Mouse (Mus musculus): Measurements from ENCODE around the gene Knop1. TPM values are rescaled to one million over a fixed set of nuclear protein-coding genes. Genes with fewer than 3 reads are reported as not detected.

The Knop1 gene
- 26.1 and 34.7 TPM in 2 replicates for polyA plus RNA-seq (2012; rRNA removed)

- H3K27ac ChIP-seq (ENCODE audit: control insufficient read depth, insufficient read depth, low read depth, low read length), result peak within 1 kb of the TSS; percentile 93
- H3K4me1 ChIP-seq (ENCODE audit: control insufficient read depth, insufficient read depth, low read length), result no peaks in the 10 kb centered on the region
- no peak; the same call in 1 of the 2 replicates for TF ChIP-seq POLR2A (IDR thresholded peaks at IDR 0.05; ENCODE audit: control insufficient read depth, low read depth, low read length)
- TF ChIP-seq CTCF (IDR thresholded peaks at IDR 0.05; ENCODE audit: control insufficient read depth, insufficient read depth, insufficient replicate concordance, low read depth, low read length), result no peak
- H3K27me3 ChIP-seq (ENCODE audit: control insufficient read depth, insufficient read depth, low read length), result no peaks in the 10 kb centered on the region
- H3K4me3 ChIP-seq (ENCODE audit: control insufficient read depth, low read depth, low read length), result peak within 1 kb of the TSS; percentile 98
- H3K36me3 ChIP-seq (ENCODE audit: control insufficient read depth, insufficient read depth, low read length), result no peaks in the 10 kb centered on the region; the same call in 1 of the 2 replicates
Measured at GRCm38 (mm10) chr7:118855877-118856304, at the start of gene Knop1. Gene Knop1 (minus strand): TSS chr7:118856254.

GRCm38 (mm10) chr7:118904530-118904929, 48.5 kb upstream of the Knop1 start:
- Histone ChIP-seq H3K27ac (ENCODE audit: control insufficient read depth, insufficient read depth, low read depth, low read length) (no peak overlapping the region), H3K36me3 (ENCODE audit: control insufficient read depth, insufficient read depth, low read length) (no peaks in the 10 kb centered on the region; the same call in 1 of the 2 replicates), H3K4me1 (ENCODE audit: control insufficient read depth, insufficient read depth, low read length) (no peaks in the 10 kb centered on the region), H3K27me3 (ENCODE audit: control insufficient read depth, insufficient read depth, low read length) (no peaks in the 10 kb centered on the region), H3K4me3 (ENCODE audit: control insufficient read depth, low read depth, low read length) (no peak overlapping the region)
- TF ChIP-seq POLR2A (IDR thresholded peaks at IDR 0.05; ENCODE audit: control insufficient read depth, low read depth, low read length) (no peak), CTCF (IDR thresholded peaks at IDR 0.05; ENCODE audit: control insufficient read depth, insufficient read depth, insufficient replicate concordance, low read depth, low read length) (no peak)

- H3K27me3 ChIP-seq (ENCODE audit: control insufficient read depth, insufficient read depth, low read length), result no peaks in the 10 kb centered on the region
- H3K27ac ChIP-seq (ENCODE audit: control insufficient read depth, insufficient read depth, low read depth, low read length), result no peak overlapping the region
- TF ChIP-seq CTCF (IDR thresholded peaks at IDR 0.05; ENCODE audit: control insufficient read depth, insufficient read depth, insufficient replicate concordance, low read depth, low read length) (no peak), POLR2A (IDR thresholded peaks at IDR 0.05; ENCODE audit: control insufficient read depth, low read depth, low read length) (no peak)
- H3K36me3 ChIP-seq (ENCODE audit: control insufficient read depth, insufficient read depth, low read length), result no peaks in the 10 kb centered on the region; the same call in 1 of the 2 replicates
- no peak overlapping the region for H3K4me3 ChIP-seq (ENCODE audit: control insufficient read depth, low read depth, low read length)
- no peaks in the 10 kb centered on the region for H3K4me1 ChIP-seq (ENCODE audit: control insufficient read depth, insufficient read depth, low read length)
Measured at GRCm38 (mm10) chr7:118903879-118904278, 47.8 kb upstream of the Knop1 start.

GRCm38 (mm10) chr7:118902944-118903343, 46.9 kb upstream of the Knop1 start:
- H3K27ac ChIP-seq (ENCODE audit: control insufficient read depth, insufficient read depth, low read depth, low read length), result no peak overlapping the region
- TF ChIP-seq CTCF (IDR thresholded peaks at IDR 0.05; ENCODE audit: control insufficient read depth, insufficient read depth, insufficient replicate concordance, low read depth, low read length), result no peak
- no peak for TF ChIP-seq POLR2A (IDR thresholded peaks at IDR 0.05; ENCODE audit: control insufficient read depth, low read depth, low read length)

GRCm38 (mm10) chr7:118900090-118900489, 44.0 kb upstream of the Knop1 start:
- Histone ChIP-seq H3K27me3 (ENCODE audit: control insufficient read depth, insufficient read depth, low read length) (no peaks in the 10 kb centered on the region), H3K4me3 (ENCODE audit: control insufficient read depth, low read depth, low read length) (peak overlapping the region; percentile 11), H3K27ac (ENCODE audit: control insufficient read depth, insufficient read depth, low read depth, low read length) (no peak overlapping the region), H3K36me3 (ENCODE audit: control insufficient read depth, insufficient read depth, low read length) (no peaks in the 10 kb centered on the region), H3K4me1 (ENCODE audit: control insufficient read depth, insufficient read depth, low read length) (no peaks in the 10 kb centered on the region)
- TF ChIP-seq POLR2A (IDR thresholded peaks at IDR 0.05; ENCODE audit: control insufficient read depth, low read depth, low read length) (no peak), CTCF (IDR thresholded peaks at IDR 0.05; ENCODE audit: control insufficient read depth, insufficient read depth, insufficient replicate concordance, low read depth, low read length) (no peak)

More at GRCm38 (mm10) chr7:118902944-118903343, 46.9 kb upstream of the Knop1 start:
- Histone ChIP-seq H3K4me3 (ENCODE audit: control insufficient read depth, low read depth, low read length) (no peak overlapping the region), H3K27me3 (ENCODE audit: control insufficient read depth, insufficient read depth, low read length) (no peaks in the 10 kb centered on the region), H3K4me1 (ENCODE audit: control insufficient read depth, insufficient read depth, low read length) (no peaks in the 10 kb centered on the region), H3K36me3 (ENCODE audit: control insufficient read depth, insufficient read depth, low read length) (no peaks in the 10 kb centered on the region; the same call in 1 of the 2 replicates)

GRCm38 (mm10) chr7:118898063-118898462, 42.0 kb upstream of the Knop1 start:
- H3K4me3 ChIP-seq (ENCODE audit: control insufficient read depth, low read depth, low read length), result no peak overlapping the region
- H3K36me3 ChIP-seq (ENCODE audit: control insufficient read depth, insufficient read depth, low read length), result no peaks in the 10 kb centered on the region
- H3K27me3 ChIP-seq (ENCODE audit: control insufficient read depth, insufficient read depth, low read length), result no peaks in the 10 kb centered on the region
- TF ChIP-seq CTCF (IDR thresholded peaks at IDR 0.05; ENCODE audit: control insufficient read depth, insufficient read depth, insufficient replicate concordance, low read depth, low read length), result no peak
- no peak for TF ChIP-seq POLR2A (IDR thresholded peaks at IDR 0.05; ENCODE audit: control insufficient read depth, low read depth, low read length)
- no peaks in the 10 kb centered on the region for H3K4me1 ChIP-seq (ENCODE audit: control insufficient read depth, insufficient read depth, low read length)
- no peak overlapping the region for H3K27ac ChIP-seq (ENCODE audit: control insufficient read depth, insufficient read depth, low read depth, low read length)

GRCm38 (mm10) chr7:118895469-118896450, 39.7 kb upstream of the Knop1 start:
- H3K27ac ChIP-seq (ENCODE audit: control insufficient read depth, insufficient read depth, low read depth, low read length), result no peak overlapping the region
- no peaks in the 10 kb centered on the region for H3K27me3 ChIP-seq (ENCODE audit: control insufficient read depth, insufficient read depth, low read length)
- H3K4me3 ChIP-seq (ENCODE audit: control insufficient read depth, low read depth, low read length), result no peak overlapping the region
- no peak for TF ChIP-seq CTCF (IDR thresholded peaks at IDR 0.05; ENCODE audit: control insufficient read depth, insufficient read depth, insufficient replicate concordance, low read depth, low read length)
- no peak for TF ChIP-seq POLR2A (IDR thresholded peaks at IDR 0.05; ENCODE audit: control insufficient read depth, low read depth, low read length)
- H3K36me3 ChIP-seq (ENCODE audit: control insufficient read depth, insufficient read depth, low read length), result no peaks in the 10 kb centered on the region
- H3K4me1 ChIP-seq (ENCODE audit: control insufficient read depth, insufficient read depth, low read length), result no peaks in the 10 kb centered on the region

All from testis, adult 2 months (tissue).